10 mouse cellular contexts compared by ENCODE assay signal in the genomic region with DNA sequence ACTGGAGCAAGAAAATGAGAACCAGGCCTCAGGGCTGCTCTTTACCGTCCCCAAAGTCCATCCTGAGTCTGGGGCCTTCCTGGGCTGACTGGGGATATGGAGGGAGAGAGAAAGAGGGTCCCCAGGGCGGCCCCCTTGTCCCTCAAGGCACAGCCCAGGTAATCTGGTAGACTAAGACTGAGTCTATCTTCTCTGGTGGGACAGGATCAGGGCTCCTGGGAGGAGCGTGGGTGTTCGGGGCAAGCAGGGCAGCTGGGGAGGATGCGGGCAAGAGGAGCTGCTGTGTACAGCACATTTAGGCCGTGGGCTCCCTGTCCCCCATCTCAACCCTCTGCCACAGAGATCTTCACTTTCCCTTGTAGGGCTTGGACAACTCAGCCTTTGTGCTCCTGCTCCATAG. TPM values are rescaled to one million over a fixed set of nuclear protein-coding genes. Genes with fewer than 3 reads are reported as not detected.
DNase-seq lines count a peak whose midpoint lies in the region; ATAC-seq and TF ChIP-seq lines count a peak whose summit lies in the region.
"Had no signal": no experiment of that assay in that cellular context is flagged by ENCODE, and none has a peak within 500 bp of the region (broad histone marks: within the 10 kb centered on the region; RNA-seq: fewer than 3 reads in every experiment).

No protein-coding gene starts in this region.

- H3K27ac ChIP-seq in heart, adult 2 months: peak overlapping the region; percentile 79
- peak overlapping the region; percentile 74 for H3K27ac ChIP-seq in testis, adult 2 months (ENCODE audit: control insufficient read depth, insufficient read depth, low read depth, low read length)
- H3K27ac ChIP-seq in liver, embryonic 12.5 days: no peak overlapping the region
- peak overlapping the region; percentile 90 for H3K27ac ChIP-seq in stomach, postnatal 0 days (replicated peaks)
- no peak overlapping the region for H3K27ac ChIP-seq in cerebellum, adult 2 months (ENCODE audit: insufficient read depth, low read length)

- WGBS in heart, adult 2 months: 79% methylated on average over 6 of the region's 6 CpGs
- 72% methylated on average over 6 of the region's 6 CpGs for whole genome bisulfite sequencing in liver, embryonic 12.5 days (ENCODE audit: insufficient replicate concordance)
- WGBS in stomach, postnatal 0 days: 68% methylated on average over 6 of the region's 6 CpGs
- 88% methylated on average over 6 of the region's 6 CpGs for WGBS in cerebellum, adult 2 months

- intact Hi-C loops in heart, adult 2 months (cut with DNase I): no loop called here
- intact Hi-C loops in heart, postnatal 14 days (cut with DNase I): no loop called here

- TF ChIP-seq POLR2A in heart, adult 2 months (IDR thresholded peaks at IDR 0.05; ENCODE audit: insufficient read depth, low read depth, low read length): no peak
- no peak for TF ChIP-seq POLR2A in testis, adult 2 months (IDR thresholded peaks at IDR 0.05; ENCODE audit: control insufficient read depth, low read depth, low read length)
- TF ChIP-seq POLR2A in cerebellum, adult 2 months (IDR thresholded peaks at IDR 0.05; ENCODE audit: borderline replicate concordance, insufficient read depth, low read length): no peak

- H3K4me1 ChIP-seq in heart, adult 2 months (ENCODE audit: control insufficient read depth, insufficient read depth, low read length): peaks cover 15% of the 10 kb centered on the region
- peaks cover 13% of the 10 kb centered on the region for H3K4me1 ChIP-seq in testis, adult 2 months (ENCODE audit: control insufficient read depth, insufficient read depth, low read length)
- H3K4me1 ChIP-seq in liver, embryonic 12.5 days: peaks cover 51% of the 10 kb centered on the region
- H3K4me1 ChIP-seq in stomach, postnatal 0 days (replicated peaks; ENCODE audit: control insufficient read depth, insufficient read depth): peaks cover 9% of the 10 kb centered on the region; the same call in 1 of the 2 replicates
- no peaks in the 10 kb centered on the region for H3K4me1 ChIP-seq in cerebellum, adult 2 months (ENCODE audit: control insufficient read depth, insufficient read depth, low read length)

- TF ChIP-seq CTCF in heart, adult 2 months (IDR thresholded peaks at IDR 0.05): no peak
- TF ChIP-seq CTCF in testis, adult 2 months (IDR thresholded peaks at IDR 0.05; ENCODE audit: control insufficient read depth, insufficient read depth, insufficient replicate concordance, low read depth, low read length): no peak
- no peak for TF ChIP-seq CTCF in stomach, postnatal 0 days (IDR thresholded peaks at IDR 0.05; ENCODE audit: low read depth)
- TF ChIP-seq CTCF in cerebellum, adult 2 months (IDR thresholded peaks at IDR 0.05; ENCODE audit: borderline replicate concordance, insufficient read depth, low read depth, low read length): no peak

- peak overlapping the region; percentile 16; the same call in 1 of the 2 replicates for H3K4me3 ChIP-seq in heart, adult 2 months
- H3K4me3 ChIP-seq in testis, adult 2 months (ENCODE audit: control insufficient read depth, low read depth, low read length): no peak overlapping the region; the same call in 1 of the 2 replicates
- H3K4me3 ChIP-seq in liver, embryonic 12.5 days: no peak overlapping the region
- peak overlapping the region; percentile 14 for H3K4me3 ChIP-seq in stomach, postnatal 0 days (ENCODE audit: low read depth, low read length)
- H3K4me3 ChIP-seq in cerebellum, adult 2 months (replicated peaks; ENCODE audit: insufficient read depth, low read depth, low read length): no peak overlapping the region

- H3K9ac ChIP-seq in heart, adult 2 months (ENCODE audit: low read depth, low read length): peak overlapping the region; percentile 37
- H3K9ac ChIP-seq in liver, embryonic 12.5 days: no peak overlapping the region
- peak overlapping the region; percentile 94 for H3K9ac ChIP-seq in stomach, postnatal 0 days (ENCODE audit: low read length)

- no peak for ATAC-seq in liver, embryonic 12.5 days
- no peak for ATAC-seq in stomach, postnatal 0 days (ENCODE audit: low FRiP score, low TSS enrichment)

- peak overlapping the region; percentile 74 for H3K4me2 ChIP-seq in liver, embryonic 12.5 days
- peak overlapping the region; percentile 93 for H3K4me2 ChIP-seq in stomach, postnatal 0 days (replicated peaks; ENCODE audit: low read depth)

- H3K9me3 ChIP-seq in liver, embryonic 12.5 days (replicated peaks): no peaks in the 10 kb centered on the region
- H3K9me3 ChIP-seq in stomach, postnatal 0 days (ENCODE audit: control insufficient read depth, low read length): no peaks in the 10 kb centered on the region

- no peak for DNase-seq in heart, adult 2 months
- DNase-seq in heart, postnatal 14 days: no peak
- no peak for DNase-seq in testis, postnatal 10 days (ENCODE audit: low spot score)
- DNase-seq in stomach, postnatal 0 days (ENCODE audit: low spot score): no peak
- no peak for DNase-seq in spleen, adult 18-20 months
- DNase-seq in cerebellum, adult 2 months: no peak
- DNase-seq: cerebellum, adult 11 months; right cerebral cortex, postnatal 4 days had no signal

- H3K79me2 ChIP-seq in heart, adult 2 months (replicated peaks; ENCODE audit: control insufficient read depth, insufficient read depth, low read length): no peaks in the 10 kb centered on the region; the same call in 1 of the 2 replicates

- TF ChIP-seq EP300 in heart, adult 2 months (IDR thresholded peaks at IDR 0.05; ENCODE audit: insufficient read depth, low read depth, low read length): no peak
- TF ChIP-seq EP300 in stomach, postnatal 0 days (optimal IDR thresholded peaks at IDR 0.05): no peak

- H3K27me3 ChIP-seq in heart, adult 2 months (ENCODE audit: control insufficient read depth, insufficient read depth, low read length): no peaks in the 10 kb centered on the region
- H3K27me3 ChIP-seq in testis, adult 2 months (ENCODE audit: control insufficient read depth, insufficient read depth, low read length): peaks cover 3% of the 10 kb centered on the region; the same call in 1 of the 2 replicates
- peaks cover 52% of the 10 kb centered on the region for H3K27me3 ChIP-seq in liver, embryonic 12.5 days (replicated peaks)
- no peaks in the 10 kb centered on the region for H3K27me3 ChIP-seq in stomach, postnatal 0 days (ENCODE audit: control insufficient read depth, insufficient read depth, low read length)
- peaks cover 4% of the 10 kb centered on the region; the same call in 1 of the 2 replicates for H3K27me3 ChIP-seq in cerebellum, adult 2 months (ENCODE audit: control insufficient read depth, insufficient read depth, low read length)

- H3K36me3 ChIP-seq in heart, adult 2 months (ENCODE audit: control insufficient read depth, insufficient read depth, low read length): no peaks in the 10 kb centered on the region
- no peaks in the 10 kb centered on the region for H3K36me3 ChIP-seq in testis, adult 2 months (ENCODE audit: control insufficient read depth, insufficient read depth, low read length)
- H3K36me3 ChIP-seq in liver, embryonic 12.5 days: peaks cover 24% of the 10 kb centered on the region; the same call in 1 of the 2 replicates
- peaks cover 5% of the 10 kb centered on the region for H3K36me3 ChIP-seq in stomach, postnatal 0 days (ENCODE audit: control insufficient read depth, insufficient read depth, low read length)

RNA-seq across cellular contexts. Expression of a gene that starts 3.6 kb away (rescaled TPM):
- 10 to 100 TPM; 45.5 to 45.7 TPM for total RNA-seq in heart, adult 2 months (2021)
- 63.0 and 81.8 TPM in 2 replicates for polyA plus RNA-seq in heart, adult 2 months (2012; rRNA removed)
- total RNA-seq in heart, postnatal 14 days (2021): 10 to 100 TPM; 34.7 to 37.8 TPM
- 30.6 and 31.5 TPM in 2 replicates for polyA plus RNA-seq in testis, adult 2 months (2012; rRNA removed)
- polyA plus RNA-seq in liver, embryonic 12.5 days (2016; fragmentation: Nextera tagmentation; extraction: Ambion mirVana): 7.5 and 7.7 TPM in 2 replicates
- polyA plus RNA-seq in stomach, postnatal 0 days (2015; fragmentation: Nextera tagmentation; extraction: Ambion mirVana): 10.3 and 14.1 TPM in 2 replicates
- 9.0 and 11.6 TPM in 2 replicates for polyA plus RNA-seq in cerebellum, adult 2 months (2012; rRNA removed)

Comparison
In these comparisons a context has a peak if more than half of its experiments do, and no peak if none do; other contexts are left out.
1. H3K27ac ChIP-seq: peak in heart, adult 2 months (single experiment), testis, adult 2 months (single experiment) and stomach, postnatal 0 days (single experiment); none in liver, embryonic 12.5 days (single experiment) and cerebellum, adult 2 months (single experiment).
2. H3K4me3 ChIP-seq: peak in heart, adult 2 months (single experiment) and stomach, postnatal 0 days (single experiment); none in testis, adult 2 months (single experiment), liver, embryonic 12.5 days (single experiment) and cerebellum, adult 2 months (single experiment).